Mouse (Mus musculus) retina, adult 2 months (tissue): ENCODE data around the gene Hspg2.
"Not testable (repeated sequence)": the region's sequence is repeated elsewhere in the genome, so short reads cannot be mapped to it uniquely, and the experiment has no call there.

Source experiments
- DNase-seq: peaks from one replicate; pipeline ENCODE4 v3.0.0-alpha.2; 2012; ENCODE audit warnings: low read depth, low spot score

The Hspg2 gene

GRCm38 (mm10) chr4:137468260-137469080 is at the start of gene Hspg2:
TSS of gene Hspg2 (plus strand) at chr4:137468769.
- DNase-seq: peak; percentile 64

- no peak for DNase-seq
Measured at GRCm38 (mm10) chr4:137430502-137430901, 38.1 kb upstream of the Hspg2 start, which contains the start of gene Cela3b. TSS of gene Cela3b (minus strand) at chr4:137430540.

GRCm38 (mm10) chr4:137432700-137433550 is 35.6 kb upstream of the Hspg2 start:
- not testable (repeated sequence) for DNase-seq

GRCm38 (mm10) chr4:137436979-137437669 is 31.4 kb upstream of the Hspg2 start:
- DNase-seq: no peak

GRCm38 (mm10) chr4:137438842-137439241 is 29.7 kb upstream of the Hspg2 start:
- no peak for DNase-seq

GRCm38 (mm10) chr4:137441332-137441731 is 27.2 kb upstream of the Hspg2 start:
- no peak for DNase-seq

GRCm38 (mm10) chr4:137443625-137444024 is 24.9 kb upstream of the Hspg2 start:
- DNase-seq: peak; percentile 34

GRCm38 (mm10) chr4:137445881-137446280 is 22.7 kb upstream of the Hspg2 start:
- no peak for DNase-seq

- no peak for DNase-seq
Measured at GRCm38 (mm10) chr4:137447363-137448196, 21.0 kb upstream of the Hspg2 start.

GRCm38 (mm10) chr4:137448197-137448596 is 20.4 kb upstream of the Hspg2 start:
- no peak for DNase-seq

- no peak for DNase-seq
Measured at GRCm38 (mm10) chr4:137448641-137449040, 19.9 kb upstream of the Hspg2 start.

- no peak for DNase-seq
Measured at GRCm38 (mm10) chr4:137449132-137449531, 19.4 kb upstream of the Hspg2 start.

- no peak for DNase-seq
Measured at GRCm38 (mm10) chr4:137449715-137450114, 18.9 kb upstream of the Hspg2 start.

GRCm38 (mm10) chr4:137452190-137452589 is 16.4 kb upstream of the Hspg2 start:
- DNase-seq: no peak

GRCm38 (mm10) chr4:137453234-137453767 is 15.3 kb upstream of the Hspg2 start, which contains the start of gene 1700013G24Rik:
TSS of gene 1700013G24Rik (plus strand) at chr4:137453284.
- DNase-seq: no peak

- no peak for DNase-seq
Measured at GRCm38 (mm10) chr4:137454582-137454981, 14.0 kb upstream of the Hspg2 start.

GRCm38 (mm10) chr4:137456581-137456980 is 12.0 kb upstream of the Hspg2 start:
- no peak for DNase-seq

- DNase-seq: no peak
Measured at GRCm38 (mm10) chr4:137457292-137457691, 11.3 kb upstream of the Hspg2 start.

- DNase-seq: no peak
Measured at GRCm38 (mm10) chr4:137458310-137458709, 10.3 kb upstream of the Hspg2 start.

GRCm38 (mm10) chr4:137458861-137459260 is 9.7 kb upstream of the Hspg2 start:
- DNase-seq: no peak

GRCm38 (mm10) chr4:137460676-137461075 is 7.9 kb upstream of the Hspg2 start:
- DNase-seq: no peak
